Mouse (Mus musculus) liver, embryonic 16.5 days (tissue): ENCODE results near the gene Hspbp1. TPM values are rescaled to one million over a fixed set of nuclear protein-coding genes. Genes with fewer than 3 reads are reported as not detected.

Source experiments
- ATAC-seq: fragments of 200-750 bp; cut with Nextera tagmentation; 2 replicates; pipeline ENCODE4 v1.8.0; 2017; ENCODE audit warnings: low read depth, mild to moderate bottlenecking, moderate number of reproducible peaks, moderate library complexity
- H3K27ac ChIP-seq: fragments of 300-500 bp; sonication (generic); 2 replicates; pipeline ENCODE4 v1.5.1; 2014; ENCODE audit warnings: mild to moderate bottlenecking, low read length
- H3K27me3 ChIP-seq: fragments of 300-500 bp; sonication (generic); 2 replicates; pipeline ENCODE4 v1.6.1; 2014; ENCODE audit warnings: low read depth, low read length, mixed read lengths; ENCODE audit not compliant: control insufficient read depth, insufficient read depth
- H3K36me3 ChIP-seq: fragments of 300-500 bp; sonication (generic); 2 replicates; pipeline ENCODE4 v1.6.1; 2014; ENCODE audit warnings: mild to moderate bottlenecking; ENCODE audit not compliant: control insufficient read depth, insufficient read depth
- H3K4me1 ChIP-seq: fragments of 300-500 bp; sonication (generic); 2 replicates; pipeline ENCODE4 v1.6.1; 2014; ENCODE audit warnings: low read depth, low read length, mixed read lengths; ENCODE audit not compliant: control insufficient read depth
- H3K4me2 ChIP-seq: fragments of 300-500 bp; sonication (generic); 2 replicates; pipeline ENCODE4 v1.6.1; 2014; ENCODE audit warnings: low read depth, low read length, mixed read lengths
- H3K4me3 ChIP-seq: fragments of 300-500 bp; sonication (generic); 2 replicates; pipeline ENCODE4 v1.5.1; 2014; ENCODE audit warnings: low read depth, mild to moderate bottlenecking, low read length
- H3K9ac ChIP-seq: fragments of 300-500 bp; sonication (generic); 2 replicates; pipeline ENCODE4 v1.6.1; 2014; ENCODE audit warnings: low read depth, low read length
- H3K9me3 ChIP-seq: fragments of 300-500 bp; sonication (generic); replicated peaks from 2 replicates; pipeline ENCODE4 v1.6.1; 2016; ENCODE audit warnings: low read length; ENCODE audit not compliant: control insufficient read depth
- WGBS: fragments of 180-500 bp; shearing (Covaris S2); extraction: QIAGEN DNeasy Blood & Tissue Kit; methylation state at CpG from one replicate; pipeline ENCODE4 v1.1.7; 2014; ENCODE audit not compliant: insufficient replicate concordance; 5-methylcytosine and 5-hydroxymethylcytosine counted together
- polyA plus RNA-seq: library from polyadenylated mRNA; unstranded; fragments of >200 nt; fragmentation: Nextera tagmentation; extraction: Ambion mirVana; gene quantifications from 2 replicates; pipeline ENCODE4 v1.2.1, GENCODE M21; 2015

Hspbp1 gene
- polyA plus RNA-seq, result 46.8 and 49.1 TPM in 2 replicates

DNA sequence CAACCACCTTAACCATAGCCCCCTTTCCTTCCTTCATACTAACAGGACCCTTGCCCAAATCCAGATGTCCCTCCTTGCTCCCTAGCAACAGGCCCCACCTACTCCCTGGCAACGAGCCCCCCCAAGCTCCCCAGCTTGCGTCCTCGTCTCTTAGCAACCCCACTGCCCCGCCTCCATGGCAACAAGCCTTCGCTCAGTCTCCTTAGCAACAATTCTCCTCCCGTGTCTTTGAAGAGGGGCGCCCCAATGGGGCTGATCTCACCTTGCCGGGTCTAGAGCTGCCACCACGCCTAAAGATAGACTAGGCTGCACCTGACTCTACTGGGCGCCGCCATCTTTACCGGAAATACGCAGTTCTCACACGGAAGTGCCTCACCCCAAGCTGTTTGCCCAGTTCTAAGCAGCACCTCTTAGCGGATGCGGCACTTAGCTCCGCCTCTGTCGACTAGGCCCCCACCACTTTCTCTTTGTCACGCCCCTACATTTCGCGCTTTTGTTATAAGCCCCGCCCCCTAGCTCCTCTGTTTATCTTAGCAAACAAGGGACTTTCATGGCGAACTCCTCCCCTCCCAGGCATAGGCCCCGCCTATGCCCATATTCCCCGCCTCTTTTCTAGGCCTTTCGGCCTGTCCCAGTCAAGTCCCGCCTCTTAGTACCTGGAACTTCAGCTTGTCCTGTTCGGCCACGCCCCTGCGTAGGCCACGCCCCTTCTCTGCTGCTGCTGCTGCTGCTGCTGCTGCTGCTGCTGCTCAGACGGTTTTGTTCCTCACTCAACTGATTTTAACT, at the start of gene Hspbp1:
TSS of gene Hspbp1 (minus strand) at position 437 of the 786 bp plus-strand sequence.
- H3K4me2 ChIP-seq, result peak within 1 kb of the TSS; percentile 74
- no peaks in the 10 kb centered on the region for H3K9me3 ChIP-seq
- ATAC-seq, result peak; percentile 96
- peaks cover 4% of the 10 kb centered on the region; the same call in 1 of the 2 replicates for H3K27me3 ChIP-seq
- peak within 1 kb of the TSS; percentile 68 for H3K9ac ChIP-seq
- H3K27ac ChIP-seq, result peak within 1 kb of the TSS; percentile 86
- peaks cover 5% of the 10 kb centered on the region; the same call in 1 of the 2 replicates for H3K36me3 ChIP-seq
- peak within 1 kb of the TSS; percentile 86 for H3K4me3 ChIP-seq
- peaks cover 9% of the 10 kb centered on the region for H3K4me1 ChIP-seq
- WGBS, result under 1% methylated on average over 32 of the region's 32 CpGs

DNA sequence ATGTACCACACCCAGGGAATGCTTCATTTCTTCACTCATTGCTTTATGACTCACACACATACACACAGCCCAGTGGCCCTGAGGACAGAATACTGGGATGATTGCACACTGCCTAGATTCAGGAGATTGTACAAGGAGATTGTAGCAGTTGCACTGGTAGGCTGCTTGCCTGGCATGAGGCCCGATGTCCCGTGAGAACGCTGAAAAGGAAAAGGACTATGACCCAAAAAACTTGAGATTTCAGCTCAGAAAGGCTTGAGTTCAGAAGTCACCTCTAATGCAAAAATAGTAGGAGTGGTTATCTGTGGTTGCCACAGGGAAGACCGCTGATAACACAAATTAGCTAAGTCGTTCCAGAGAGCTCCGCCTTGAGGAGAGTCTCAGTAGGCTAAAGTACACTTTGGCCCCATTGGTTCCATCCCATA, 48.1 kb upstream of the Hspbp1 start:
- Histone ChIP-seq H3K36me3 (no peaks in the 10 kb centered on the region), H3K4me1 (peaks cover 14% of the 10 kb centered on the region), H3K9ac (peak overlapping the region; percentile 4; the same call in 1 of the 2 replicates), H3K4me3 (no peak overlapping the region), H3K9me3 (no peaks in the 10 kb centered on the region), H3K27me3 (no peaks in the 10 kb centered on the region), H3K27ac (no peak overlapping the region), H3K4me2 (peak overlapping the region; percentile 4; the same call in 1 of the 2 replicates)
- WGBS, result 23% methylated on average over 6 of the region's 6 CpGs
- ATAC-seq, result peak; percentile 78

DNA sequence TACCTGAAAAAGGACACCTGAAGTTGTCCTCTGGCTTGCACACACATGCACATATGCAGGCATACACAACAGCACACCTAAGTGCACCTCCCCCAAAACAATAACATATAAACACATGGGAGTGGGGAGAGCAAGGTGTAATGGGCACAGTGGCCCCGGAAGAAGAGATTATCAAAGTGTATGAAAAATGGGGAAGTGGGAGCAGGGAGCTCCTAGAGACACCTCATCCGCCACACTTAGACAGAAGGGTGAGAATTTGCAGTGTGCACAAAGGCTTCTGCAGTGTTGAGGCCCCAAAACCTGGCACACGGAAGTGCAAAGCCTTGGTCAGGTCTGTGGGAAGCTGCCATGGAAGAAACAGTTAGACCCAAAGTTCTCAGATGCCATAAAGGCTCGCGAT, 46.2 kb upstream of the Hspbp1 start:
- 55% methylated on average over 5 of the region's 5 CpGs for WGBS

DNA sequence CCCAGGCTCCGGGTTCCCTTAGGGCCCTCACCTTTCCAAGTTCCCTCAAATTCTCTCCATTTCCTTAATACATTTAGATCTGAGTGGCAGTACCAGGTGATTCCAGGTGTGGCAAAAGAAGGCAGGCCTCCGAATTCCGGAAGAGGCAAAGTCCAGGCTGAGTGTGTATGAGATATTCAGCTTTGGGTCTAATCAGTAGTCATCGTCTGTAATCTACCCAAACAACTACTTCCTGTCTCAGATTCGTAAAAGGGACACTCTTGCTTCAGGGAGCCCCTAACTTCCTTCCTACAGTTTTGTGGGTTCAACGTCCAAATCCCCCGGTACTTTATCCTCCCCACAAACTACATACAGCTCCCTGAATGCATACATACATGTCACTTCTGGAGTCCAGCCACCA, 40.3 kb upstream of the Hspbp1 start, which contains the start of gene Tmem150b:
TSS of gene Tmem150b (minus strand) at position 81 of the 400 bp plus-strand sequence.
- no peak for ATAC-seq

More for the DNA sequence above, 46.2 kb upstream of the Hspbp1 start:
- Histone ChIP-seq H3K27ac (no peak overlapping the region), H3K9ac (no peak overlapping the region), H3K4me1 (peaks cover 14% of the 10 kb centered on the region), H3K27me3 (no peaks in the 10 kb centered on the region), H3K4me3 (no peak overlapping the region), H3K36me3 (no peaks in the 10 kb centered on the region), H3K9me3 (no peaks in the 10 kb centered on the region), H3K4me2 (no peak overlapping the region)
- ATAC-seq, result no peak

DNA sequence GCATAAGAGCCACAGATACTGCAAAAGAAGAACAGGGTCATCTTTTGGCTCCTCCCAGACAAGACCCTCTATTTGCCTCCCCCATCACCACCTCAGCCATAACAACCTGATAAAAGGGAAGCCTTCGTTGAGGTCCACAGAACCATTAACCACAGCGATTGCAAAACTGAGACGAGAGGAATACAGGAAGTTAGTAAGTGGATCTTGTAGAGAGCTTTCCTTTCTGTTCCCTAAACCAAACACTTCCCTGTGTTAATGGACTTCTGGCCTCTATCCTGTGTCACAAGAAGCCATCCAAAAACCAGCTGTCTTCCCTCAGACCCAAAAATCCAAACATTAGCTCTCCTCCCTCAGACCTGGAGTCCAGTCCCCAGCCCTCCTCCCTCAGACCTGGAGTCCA, 39.5 kb upstream of the Hspbp1 start:
- ATAC-seq, result 0 out of 2 replicates have a peak, but pooled peaks have one; percentile 19

More for the DNA sequence above, 40.3 kb upstream of the Hspbp1 start, which contains the start of gene Tmem150b:
- Histone ChIP-seq H3K4me1 (peaks cover 3% of the 10 kb centered on the region; the same call in 1 of the 2 replicates), H3K9ac (no peak within 1 kb of the TSS), H3K9me3 (no peaks in the 10 kb centered on the region), H3K27me3 (no peaks in the 10 kb centered on the region), H3K4me3 (peak within 1 kb of the TSS; percentile 33; the same call in 1 of the 2 replicates), H3K4me2 (peak within 1 kb of the TSS; percentile 25; the same call in 1 of the 2 replicates), H3K36me3 (no peaks in the 10 kb centered on the region), H3K27ac (peak within 1 kb of the TSS; percentile 51; the same call in 1 of the 2 replicates)
- WGBS, result 10% methylated on average over 7 of the region's 7 CpGs

DNA sequence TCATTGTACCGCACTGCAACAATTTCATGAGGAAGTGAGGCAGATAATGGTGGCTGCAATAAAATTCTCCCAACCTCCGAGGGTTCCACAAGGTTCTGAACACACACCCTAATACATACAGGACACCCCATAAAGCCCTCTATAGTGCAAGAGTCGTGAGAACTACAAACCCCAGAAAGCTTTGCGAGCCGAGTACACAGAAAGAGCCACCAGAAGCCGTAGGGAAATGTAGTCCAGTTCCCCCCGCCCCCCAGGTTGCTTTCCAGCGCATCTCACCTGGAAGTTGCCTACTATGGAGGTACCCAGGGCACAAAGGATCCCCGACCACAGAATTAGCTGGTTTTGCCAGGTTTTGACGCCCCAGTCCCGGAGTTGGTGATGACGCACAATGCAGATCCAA, 38.6 kb upstream of the Hspbp1 start:
- H3K4me3 ChIP-seq, result peak overlapping the region; percentile 33
- H3K36me3 ChIP-seq, result no peaks in the 10 kb centered on the region
- no peak overlapping the region for H3K27ac ChIP-seq
- H3K4me2 ChIP-seq, result peak overlapping the region; percentile 25
- WGBS, result 25% methylated on average over 12 of the region's 12 CpGs
- ATAC-seq, result no peak
- H3K9me3 ChIP-seq, result no peaks in the 10 kb centered on the region
- H3K27me3 ChIP-seq, result no peaks in the 10 kb centered on the region
- H3K4me1 ChIP-seq, result peaks cover 3% of the 10 kb centered on the region; the same call in 1 of the 2 replicates
- no peak overlapping the region for H3K9ac ChIP-seq

More for the DNA sequence above, 39.5 kb upstream of the Hspbp1 start:
- Histone ChIP-seq H3K36me3 (no peaks in the 10 kb centered on the region), H3K4me3 (peak overlapping the region; percentile 33; the same call in 1 of the 2 replicates), H3K9ac (no peak overlapping the region), H3K4me2 (peak overlapping the region; percentile 25; the same call in 1 of the 2 replicates), H3K9me3 (no peaks in the 10 kb centered on the region), H3K27me3 (no peaks in the 10 kb centered on the region), H3K4me1 (peaks cover 3% of the 10 kb centered on the region; the same call in 1 of the 2 replicates), H3K27ac (peak overlapping the region; percentile 51; the same call in 1 of the 2 replicates)
- 6% methylated on average over 3 of the region's 3 CpGs for WGBS

DNA sequence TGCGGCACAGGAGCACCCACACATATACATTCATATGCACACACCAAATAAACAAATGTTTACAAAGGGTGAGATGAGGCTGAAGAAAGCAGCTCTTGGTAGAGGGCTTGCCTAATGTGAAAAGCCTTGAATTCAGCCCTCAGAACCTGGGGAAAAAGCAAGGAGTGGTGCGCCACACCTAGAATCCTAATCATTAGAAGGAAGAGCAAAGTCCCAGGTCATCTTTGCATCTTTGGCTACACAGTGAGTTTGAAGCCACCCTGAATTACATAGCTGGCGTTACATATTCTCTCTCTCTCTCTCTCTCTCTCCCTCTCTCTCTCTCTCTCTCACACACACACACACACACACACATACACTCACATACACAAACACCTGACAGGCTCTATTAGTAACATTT, 34.4 kb upstream of the Hspbp1 start:
- H3K36me3 ChIP-seq, result no peaks in the 10 kb centered on the region

DNA sequence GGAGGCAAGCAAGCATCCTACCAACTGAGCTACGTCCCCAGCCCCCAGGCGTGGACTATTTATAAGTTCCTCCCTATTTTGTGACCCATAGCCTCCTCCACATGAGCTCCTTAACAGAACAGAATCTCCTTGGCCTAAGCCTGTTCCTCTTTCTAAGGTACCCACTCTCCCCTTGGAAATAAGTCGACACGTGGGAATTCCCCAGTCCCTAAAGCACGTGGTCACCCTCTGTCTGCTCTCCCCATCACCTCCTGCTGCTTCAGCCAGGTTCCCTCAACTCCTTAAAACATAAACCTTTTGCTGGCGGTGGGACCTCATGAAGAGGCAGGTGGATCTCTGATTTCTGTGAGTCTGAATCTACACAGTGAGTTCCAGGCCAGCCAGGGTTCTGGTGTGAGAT, 32.1 kb upstream of the Hspbp1 start:
- Histone ChIP-seq H3K27ac (no peak overlapping the region), H3K4me2 (no peak overlapping the region), H3K36me3 (no peaks in the 10 kb centered on the region), H3K4me3 (no peak overlapping the region), H3K4me1 (no peaks in the 10 kb centered on the region), H3K27me3 (no peaks in the 10 kb centered on the region), H3K9me3 (no peaks in the 10 kb centered on the region), H3K9ac (no peak overlapping the region)
- 43% methylated on average over 6 of the region's 6 CpGs for WGBS
- ATAC-seq, result no peak

More for the DNA sequence above, 34.4 kb upstream of the Hspbp1 start:
- no peak for ATAC-seq
- Histone ChIP-seq H3K4me1 (peaks cover 3% of the 10 kb centered on the region; the same call in 1 of the 2 replicates), H3K4me2 (no peak overlapping the region), H3K9ac (no peak overlapping the region), H3K4me3 (no peak overlapping the region), H3K27ac (no peak overlapping the region), H3K27me3 (no peaks in the 10 kb centered on the region), H3K9me3 (no peaks in the 10 kb centered on the region)
- 75% methylated on average over 3 of the region's 3 CpGs for WGBS

DNA sequence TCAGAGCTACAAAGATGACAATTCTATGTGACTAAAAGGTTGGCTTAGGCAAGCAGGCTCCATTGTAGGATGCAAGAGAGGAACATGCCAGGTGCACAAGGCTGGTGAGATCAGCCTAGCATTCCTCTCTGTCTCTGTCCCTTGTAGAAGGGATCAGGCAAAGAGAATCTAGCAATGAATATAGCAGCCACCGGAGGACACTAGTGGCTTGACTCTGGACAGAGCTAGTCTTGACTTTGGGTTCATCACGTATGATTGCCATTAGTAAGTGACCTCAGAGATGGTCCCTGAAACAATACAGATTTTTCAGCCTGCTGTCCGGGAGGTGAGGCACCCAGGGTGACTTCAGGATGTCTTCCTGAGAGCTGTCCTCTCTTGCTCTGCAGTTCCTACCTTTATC, 27.7 kb upstream of the Hspbp1 start:
- Histone ChIP-seq H3K27ac (no peak overlapping the region), H3K4me1 (no peaks in the 10 kb centered on the region), H3K27me3 (no peaks in the 10 kb centered on the region), H3K36me3 (no peaks in the 10 kb centered on the region), H3K9ac (no peak overlapping the region), H3K4me2 (no peak overlapping the region), H3K4me3 (no peak overlapping the region), H3K9me3 (no peaks in the 10 kb centered on the region)
- ATAC-seq, result no peak
- WGBS, result 54% methylated on average over 3 of the region's 3 CpGs
